Comparison of ENCODE assay signal across 31 mouse cellular contexts in the genomic region with DNA sequence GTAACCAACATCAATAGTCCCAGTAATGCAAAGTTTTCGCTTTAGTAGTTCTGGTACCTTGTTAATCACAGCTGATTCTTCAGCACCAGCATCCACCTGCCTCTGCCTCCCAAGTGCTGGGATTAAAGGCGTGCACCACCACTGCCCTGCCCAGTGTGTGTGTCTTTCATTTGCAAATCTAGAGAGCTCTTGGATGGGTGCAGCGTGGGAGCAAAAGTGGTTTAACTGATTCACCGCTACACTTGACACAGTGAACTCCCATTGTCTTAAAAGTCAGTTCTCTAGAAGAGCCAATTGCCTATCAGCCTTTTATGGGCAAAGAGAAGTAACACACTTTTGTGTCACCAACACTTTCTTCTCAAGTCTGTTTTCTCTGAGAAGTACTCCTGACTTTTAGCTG. TPM values are rescaled to one million over a fixed set of nuclear protein-coding genes. Genes with fewer than 3 reads are reported as not detected.
DNase-seq lines count a peak whose midpoint lies in the region; ATAC-seq and TF ChIP-seq lines count a peak whose summit lies in the region.
"Had no signal": no experiment of that assay in that cellular context is flagged by ENCODE, and none has a peak within 500 bp of the region (broad histone marks: within the 10 kb centered on the region; RNA-seq: fewer than 3 reads in every experiment).

No protein-coding gene starts in this region.

- H3K4me1 ChIP-seq in heart, adult 2 months (ENCODE audit: control insufficient read depth, insufficient read depth, low read length), result no peaks in the 10 kb centered on the region
- no peaks in the 10 kb centered on the region for H3K4me1 ChIP-seq in midbrain, embryonic 16.5 days (ENCODE audit: control insufficient read depth, insufficient read depth, low read length)

- DNase-seq in heart, adult 11 months, result peak; percentile 36
- no peak for DNase-seq in heart, adult 2 months
- DNase-seq in ES-CJ7 (ENCODE audit: low read depth, low spot score) (peak; percentile 57), R1 (ENCODE audit: low read depth, low spot score) (peak; percentile 58), ZHBTc4 (ENCODE audit: low read depth, low spot score) (peak; percentile 69)
- no peak for DNase-seq in cerebellum, postnatal 36 days
- DNase-seq in urinary bladder, adult 2 months (ENCODE audit: low spot score), result no peak
- DNase-seq: adrenal gland, adult 2 months; adrenal gland, adult 8-10 months; adrenal gland, postnatal 10 days; adrenal gland, postnatal 14 days; adrenal gland, postnatal 25 days; adrenal gland, postnatal 36 days; B cell, adult 2 months; cerebellum, adult 11 months; cerebellum, adult 11-12 months; cerebellum, adult 18-20 months; cerebellum, adult 2 months; cerebellum, adult 8-10 months had no signal

- TF ChIP-seq CTCF in heart, adult 2 months (IDR thresholded peaks at IDR 0.05), result no peak

- TF ChIP-seq POLR2A in heart, adult 2 months (IDR thresholded peaks at IDR 0.05; ENCODE audit: insufficient read depth, low read depth, low read length), result no peak

- H3K79me2 ChIP-seq in heart, adult 2 months (replicated peaks; ENCODE audit: control insufficient read depth, insufficient read depth, low read length), result no peaks in the 10 kb centered on the region

- H3K27ac ChIP-seq in heart, adult 2 months, result no peak overlapping the region
- no peak overlapping the region for H3K27ac ChIP-seq in midbrain, embryonic 16.5 days (ENCODE audit: low read length)

- no peak overlapping the region for H3K4me2 ChIP-seq in midbrain, embryonic 16.5 days (ENCODE audit: low read length)

- no peak overlapping the region for H3K9ac ChIP-seq in heart, adult 2 months (ENCODE audit: low read depth, low read length)
- no peak overlapping the region for H3K9ac ChIP-seq in midbrain, embryonic 16.5 days (ENCODE audit: low read depth, low read length)

- ATAC-seq in midbrain, embryonic 16.5 days, result no peak
- ATAC-seq: activated CD4-positive, CD25-positive, alpha-beta regulatory T cell, adult 4 months; CD4-positive, CD25-positive, alpha-beta regulatory T cell, adult 4 months; Patski had no signal

- no peaks in the 10 kb centered on the region for H3K36me3 ChIP-seq in heart, adult 2 months (ENCODE audit: control insufficient read depth, insufficient read depth, low read length)
- H3K36me3 ChIP-seq in midbrain, embryonic 16.5 days (ENCODE audit: control insufficient read depth, insufficient read depth, low read length), result no peaks in the 10 kb centered on the region
- H3K36me3 ChIP-seq: G1E had no signal

- TF ChIP-seq EP300 in heart, adult 2 months (IDR thresholded peaks at IDR 0.05; ENCODE audit: insufficient read depth, low read depth, low read length), result no peak

- WGBS in heart, adult 2 months, result 71% methylated on average over 4 of the region's 4 CpGs
- WGBS in midbrain, embryonic 16.5 days, result 70% methylated on average over 4 of the region's 4 CpGs

- no peaks in the 10 kb centered on the region for H3K27me3 ChIP-seq in heart, adult 2 months (ENCODE audit: control insufficient read depth, insufficient read depth, low read length)
- no peaks in the 10 kb centered on the region for H3K27me3 ChIP-seq in midbrain, embryonic 16.5 days (ENCODE audit: control insufficient read depth, insufficient read depth, low read depth, low read length)
- H3K27me3 ChIP-seq: CH12.LX had no signal

- no peak overlapping the region for H3K4me3 ChIP-seq in heart, adult 2 months
- H3K4me3 ChIP-seq in midbrain, embryonic 16.5 days (ENCODE audit: low read depth, low read length), result no peak overlapping the region

- no peaks in the 10 kb centered on the region for H3K9me3 ChIP-seq in midbrain, embryonic 16.5 days (replicated peaks; ENCODE audit: control insufficient read depth, low read length, poor library complexity, severe bottlenecking)
- H3K9me3 ChIP-seq: G1E had no signal

- intact Hi-C loops in heart, adult 2 months (cut with DNase I), result loop anchor here (5.0 kb wide), 3 partner anchors 111 to 496 kb away; no protein-coding TSS in a partner anchor

RNA-seq across cellular contexts. Expression of a gene that starts 19.3 kb away (rescaled TPM):
- not detected for total RNA-seq in heart, adult 2 months (2021)
- polyA plus RNA-seq in heart, adult 2 months (2012; rRNA removed), result not detected in 2 replicates
- 0.06 TPM in 1 of 2 replicates, not detected in the other for polyA plus RNA-seq in urinary bladder, adult 2 months (2012; rRNA removed)
- polyA plus RNA-seq in midbrain, embryonic 16.5 days (2015; fragmentation: Nextera tagmentation; extraction: Ambion mirVana), result not detected in 2 replicates
- total RNA-seq: adrenal gland, adult 18-20 months; adrenal gland, adult 2 months; adrenal gland, adult 8-10 months; adrenal gland, postnatal 10 days; adrenal gland, postnatal 14 days; adrenal gland, postnatal 25 days; adrenal gland, postnatal 36 days; adrenal gland, postnatal 4 days; CH12.LX; ES-E14; G1E; MEL had no signal
- polyA plus RNA-seq: activated CD4-positive, CD25-positive, alpha-beta regulatory T cell, adult 4 months; adrenal gland, adult 2 months; brain, embryonic 14.5 days; C2C12; CD4-positive, CD25-positive, alpha-beta regulatory T cell, adult 4 months; cerebellum, adult 2 months; G1E; Patski had no signal

RNA-seq across cellular contexts. Expression of a gene that starts 52.6 kb away (rescaled TPM):
- total RNA-seq in heart, adult 2 months (2021), result 10 to 100 TPM; 38.8 to 44.8 TPM
- 35.6 and 63.3 TPM in 2 replicates for polyA plus RNA-seq in heart, adult 2 months (2012; rRNA removed)
- polyA plus RNA-seq in urinary bladder, adult 2 months (2012; rRNA removed), result 298 and 359 TPM in 2 replicates
- 14.5 and 15.3 TPM in 2 replicates for polyA plus RNA-seq in midbrain, embryonic 16.5 days (2015; fragmentation: Nextera tagmentation; extraction: Ambion mirVana)

Comparison
In these comparisons a context has a peak if more than half of its experiments do, and no peak if none do; other contexts are left out.
1. DNase-seq: peak in heart, adult 11 months (single experiment), ES-CJ7 (single experiment), R1 (single experiment) and ZHBTc4 (single experiment); none in heart, adult 2 months (0 of 2), cerebellum, postnatal 36 days (0 of 2) and urinary bladder, adult 2 months (single experiment).